23 mouse cellular contexts compared by ENCODE assay signal in genomic region chr8:48672471-48672870, GRCm38 (mm10).
DNase-seq lines count a peak whose midpoint lies in the region; ATAC-seq lines count a peak whose summit lies in the region.
"Had no signal": no experiment of that assay in that cellular context is flagged by ENCODE, and none has a peak within 500 bp of the region (broad histone marks: within the 10 kb centered on the region; RNA-seq: fewer than 3 reads in every experiment).

No protein-coding gene starts in this region.

- peaks cover 8% of the 10 kb centered on the region for H3K4me1 ChIP-seq in forebrain, embryonic 14.5 days (ENCODE audit: control insufficient read depth, insufficient read depth, low read length)
- peaks cover 16% of the 10 kb centered on the region for H3K4me1 ChIP-seq in forebrain, embryonic 13.5 days
- H3K4me1 ChIP-seq in liver, embryonic 12.5 days: no peaks in the 10 kb centered on the region

- no peak overlapping the region for H3K27ac ChIP-seq in forebrain, embryonic 14.5 days (ENCODE audit: low read depth, low read length)
- H3K27ac ChIP-seq in forebrain, embryonic 13.5 days: no peak overlapping the region
- no peak overlapping the region for H3K27ac ChIP-seq in liver, embryonic 12.5 days
- H3K27ac ChIP-seq: forebrain, embryonic 15.5 days; kidney, postnatal 0 days; limb, embryonic 15.5 days had no signal

- H3K27me3 ChIP-seq in forebrain, embryonic 14.5 days (replicated peaks; ENCODE audit: control insufficient read depth, insufficient read depth, low read length): no peaks in the 10 kb centered on the region
- no peaks in the 10 kb centered on the region for H3K27me3 ChIP-seq in forebrain, embryonic 13.5 days
- no peaks in the 10 kb centered on the region for H3K27me3 ChIP-seq in liver, embryonic 12.5 days (replicated peaks)
- H3K27me3 ChIP-seq: CH12.LX; forebrain, embryonic 15.5 days; limb, embryonic 15.5 days had no signal

- no peaks in the 10 kb centered on the region for H3K36me3 ChIP-seq in forebrain, embryonic 14.5 days (ENCODE audit: control insufficient read depth, insufficient read depth, low read length)
- H3K36me3 ChIP-seq in forebrain, embryonic 13.5 days (ENCODE audit: poor library complexity, severe bottlenecking): no peaks in the 10 kb centered on the region
- no peaks in the 10 kb centered on the region for H3K36me3 ChIP-seq in liver, embryonic 12.5 days
- H3K36me3 ChIP-seq: forebrain, embryonic 15.5 days; limb, embryonic 15.5 days had no signal

- no peaks in the 10 kb centered on the region for H3K9me3 ChIP-seq in forebrain, embryonic 14.5 days (replicated peaks; ENCODE audit: control insufficient read depth, low read length)
- H3K9me3 ChIP-seq in forebrain, embryonic 13.5 days (replicated peaks): no peaks in the 10 kb centered on the region
- no peaks in the 10 kb centered on the region for H3K9me3 ChIP-seq in liver, embryonic 12.5 days (replicated peaks)
- H3K9me3 ChIP-seq: forebrain, embryonic 15.5 days; limb, embryonic 15.5 days had no signal

- peak; percentile 17 for DNase-seq in forebrain, embryonic 14.5 days (ENCODE audit: low spot score)
- DNase-seq in left cerebral cortex, adult 18-20 months (ENCODE audit: low spot score in 2 of 2): peak; percentile 12
- DNase-seq in left cerebral cortex, postnatal 4 days: no peak
- DNase-seq in layer of hippocampus, adult 9-11 months: peak; percentile 38
- DNase-seq in right cerebral cortex, postnatal 36 days (ENCODE audit: low spot score in 2 of 2): peak; percentile 20 to 25
- no peak for DNase-seq in cerebellum, adult 11 months
- DNase-seq: adrenal gland, postnatal 14 days; cerebellum, adult 9-11 months; gastrocnemius, postnatal 36 days; heart, postnatal 14 days; liver, postnatal 0 days; lung, postnatal 14 days; thymus, postnatal 4 days had no signal

- H3K9ac ChIP-seq in forebrain, embryonic 14.5 days (ENCODE audit: low read length): no peak overlapping the region
- no peak overlapping the region for H3K9ac ChIP-seq in forebrain, embryonic 13.5 days
- H3K9ac ChIP-seq in liver, embryonic 12.5 days: no peak overlapping the region
- H3K9ac ChIP-seq: forebrain, embryonic 15.5 days; limb, embryonic 15.5 days; liver, postnatal 0 days had no signal

- no peak for ATAC-seq in forebrain, embryonic 14.5 days
- no peak for ATAC-seq in forebrain, embryonic 13.5 days
- no peak for ATAC-seq in liver, embryonic 12.5 days
- ATAC-seq: forebrain, embryonic 15.5 days; hindbrain, embryonic 16.5 days; intestine, postnatal 0 days; liver, postnatal 0 days; midbrain, embryonic 16.5 days had no signal

- WGBS in forebrain, embryonic 14.5 days: 84% methylated on average over 11 of the region's 11 CpGs
- WGBS in forebrain, embryonic 13.5 days: 92% methylated on average over 11 of the region's 11 CpGs
- 80% methylated on average over 11 of the region's 11 CpGs for WGBS in liver, embryonic 12.5 days (ENCODE audit: insufficient replicate concordance)

- no peak overlapping the region for H3K4me3 ChIP-seq in forebrain, embryonic 14.5 days (ENCODE audit: low read depth, low read length)
- no peak overlapping the region for H3K4me3 ChIP-seq in forebrain, embryonic 13.5 days
- no peak overlapping the region for H3K4me3 ChIP-seq in liver, embryonic 12.5 days
- H3K4me3 ChIP-seq: forebrain, embryonic 15.5 days; limb, embryonic 15.5 days had no signal

- intact Hi-C loops in left cerebral cortex, postnatal 4 days (cut with DNase I): no loop called here

- H3K4me2 ChIP-seq in forebrain, embryonic 14.5 days (ENCODE audit: low read length): no peak overlapping the region
- no peak overlapping the region for H3K4me2 ChIP-seq in forebrain, embryonic 13.5 days
- H3K4me2 ChIP-seq in liver, embryonic 12.5 days: no peak overlapping the region
- H3K4me2 ChIP-seq: forebrain, embryonic 15.5 days; heart, embryonic 11.5 days; limb, embryonic 15.5 days had no signal

Comparison
In these comparisons a context has a peak if more than half of its experiments do, and no peak if none do; other contexts are left out.
1. DNase-seq: peak in forebrain, embryonic 14.5 days (single experiment), left cerebral cortex, adult 18-20 months (2 of 2), layer of hippocampus, adult 9-11 months (single experiment) and right cerebral cortex, postnatal 36 days (2 of 2); none in left cerebral cortex, postnatal 4 days (single experiment) and cerebellum, adult 11 months (single experiment).